Mouse (Mus musculus) heart, embryonic 16.5 days (tissue): Measurements from ENCODE around the gene Aplp1. TPM values are rescaled to one million over a fixed set of nuclear protein-coding genes. Genes with fewer than 3 reads are reported as not detected.
"Not testable (repeated sequence)": the region's sequence is repeated elsewhere in the genome, so short reads cannot be mapped to it uniquely, and the experiment has no call there.

Experiments
- ATAC-seq: fragments of 200-750 bp; cut with Nextera tagmentation; replicated peaks from 2 replicates; pipeline ENCODE4 v1.8.0; 2017; ENCODE audit warnings: moderate number of reproducible peaks; ENCODE audit not compliant: insufficient read depth, low FRiP score; ENCODE audit errors: extremely low read depth
- H3K27ac ChIP-seq: fragments of 300-500 bp; sonication (generic); 2 replicates; pipeline ENCODE4 v1.5.1; 2014; ENCODE audit warnings: mild to moderate bottlenecking, low read length, control low read depth, moderate library complexity
- H3K27me3 ChIP-seq: fragments of 300-500 bp; sonication (generic); 2 replicates; pipeline ENCODE4 v1.6.1; 2014; ENCODE audit warnings: low read length, mixed read lengths; ENCODE audit not compliant: control insufficient read depth, insufficient read depth
- H3K36me3 ChIP-seq: fragments of 300-500 bp; sonication (generic); 2 replicates; pipeline ENCODE4 v1.6.1; 2014; ENCODE audit not compliant: control insufficient read depth, insufficient read depth
- H3K4me1 ChIP-seq: fragments of 300-500 bp; sonication (generic); 2 replicates; pipeline ENCODE4 v1.6.1; 2014; ENCODE audit warnings: low read length, mixed read lengths; ENCODE audit not compliant: control insufficient read depth, insufficient read depth
- H3K4me2 ChIP-seq: fragments of 300-500 bp; sonication (generic); 2 replicates; pipeline ENCODE4 v1.6.1; 2014; ENCODE audit warnings: low read depth, mild to moderate bottlenecking, control low read depth, low read length
- H3K4me3 ChIP-seq: fragments of 300-500 bp; sonication (generic); 2 replicates; pipeline ENCODE4 v1.5.1; 2014; ENCODE audit warnings: mild to moderate bottlenecking, control low read depth, low read length
- H3K9ac ChIP-seq: fragments of 300-500 bp; sonication (generic); 2 replicates; pipeline ENCODE4 v1.6.1; 2014; ENCODE audit warnings: low read length, control low read depth
- H3K9me3 ChIP-seq: fragments of 300-500 bp; sonication (generic); replicated peaks from 2 replicates; pipeline ENCODE4 v1.6.1; 2016; ENCODE audit warnings: low read length; ENCODE audit not compliant: control insufficient read depth
- WGBS: fragments of 180-500 bp; shearing (Covaris S2); extraction: QIAGEN DNeasy Blood & Tissue Kit; methylation state at CpG from one replicate; pipeline ENCODE4 v1.1.7; 2014; 5-methylcytosine and 5-hydroxymethylcytosine counted together
- polyA plus RNA-seq: library from polyadenylated mRNA; unstranded; fragments of >200 nt; fragmentation: Nextera tagmentation; extraction: Ambion mirVana; gene quantifications from 2 replicates; pipeline ENCODE4 v1.2.1, GENCODE M21; 2015

Aplp1 gene
- 11.1 and 13.5 TPM in 2 replicates for polyA plus RNA-seq

GRCm38 (mm10) chr7:30444971-30445751 is at the start of gene Aplp1:
Aplp1 (minus strand) TSS chr7:30445535.
- no peak within 1 kb of the TSS for H3K27ac ChIP-seq
- H3K36me3 ChIP-seq = no peaks in the 10 kb centered on the region
- H3K27me3 ChIP-seq = peaks cover 34% of the 10 kb centered on the region
- peaks cover 8% of the 10 kb centered on the region for H3K4me1 ChIP-seq
- under 1% methylated on average over 65 of the region's 72 CpGs for WGBS
- H3K4me3 ChIP-seq = peak within 1 kb of the TSS; percentile 68
- H3K9ac ChIP-seq = peak within 1 kb of the TSS; percentile 75
- 0 out of 2 replicates have a peak, but pooled peaks cover 2% of the 10 kb centered on the region for H3K9me3 ChIP-seq
- ATAC-seq = peak; percentile 64; the same call in 1 of the 2 replicates
- peak within 1 kb of the TSS; percentile 91 for H3K4me2 ChIP-seq

- H3K9me3 ChIP-seq = no peaks in the 10 kb centered on the region
- H3K27ac ChIP-seq = no peak within 1 kb of the TSS
- no peaks in the 10 kb centered on the region for H3K4me1 ChIP-seq
- 0 out of 2 replicates have a peak, but pooled peaks cover 5% of the 10 kb centered on the region for H3K27me3 ChIP-seq
- H3K36me3 ChIP-seq = no peaks in the 10 kb centered on the region
- no peak within 1 kb of the TSS for H3K9ac ChIP-seq
- no peak within 1 kb of the TSS for H3K4me3 ChIP-seq
- no peak within 1 kb of the TSS for H3K4me2 ChIP-seq
- WGBS = 53% methylated on average over 11 of the region's 11 CpGs
- ATAC-seq = no peak
Measured at GRCm38 (mm10) chr7:30493401-30493931, 48.1 kb upstream of the Aplp1 start, which contains the start of gene Prodh2. Prodh2 (plus strand) TSS chr7:30493622.

GRCm38 (mm10) chr7:30492765-30493164 is 47.4 kb upstream of the Aplp1 start:
- WGBS = 21% methylated on average over 4 of the region's 4 CpGs
- ATAC-seq = no peak
- no peak overlapping the region for H3K4me3 ChIP-seq

GRCm38 (mm10) chr7:30490957-30491307 is 45.6 kb upstream of the Aplp1 start:
- H3K27ac ChIP-seq = no peak overlapping the region
- no peak overlapping the region for H3K4me3 ChIP-seq
- WGBS = 14% methylated on average over 6 of the region's 6 CpGs
- H3K4me2 ChIP-seq = no peak overlapping the region
- no peak overlapping the region for H3K9ac ChIP-seq
- H3K36me3 ChIP-seq = no peaks in the 10 kb centered on the region
- H3K4me1 ChIP-seq = no peaks in the 10 kb centered on the region
- 0 out of 2 replicates have a peak, but pooled peaks cover 8% of the 10 kb centered on the region for H3K27me3 ChIP-seq
- ATAC-seq = no peak
- H3K9me3 ChIP-seq = no peaks in the 10 kb centered on the region

More at GRCm38 (mm10) chr7:30492765-30493164, 47.4 kb upstream of the Aplp1 start:
- no peak overlapping the region for H3K4me2 ChIP-seq
- H3K36me3 ChIP-seq = no peaks in the 10 kb centered on the region
- H3K9ac ChIP-seq = no peak overlapping the region
- 0 out of 2 replicates have a peak, but pooled peaks cover 5% of the 10 kb centered on the region for H3K27me3 ChIP-seq
- H3K27ac ChIP-seq = no peak overlapping the region
- H3K9me3 ChIP-seq = no peaks in the 10 kb centered on the region
- H3K4me1 ChIP-seq = no peaks in the 10 kb centered on the region

- no peaks in the 10 kb centered on the region for H3K9me3 ChIP-seq
- H3K4me3 ChIP-seq = no peak overlapping the region
- H3K27ac ChIP-seq = no peak overlapping the region
- 0 out of 2 replicates have a peak, but pooled peaks cover 8% of the 10 kb centered on the region for H3K27me3 ChIP-seq
- ATAC-seq = no peak
- 28% methylated on average over 16 of the region's 16 CpGs for WGBS
- H3K36me3 ChIP-seq = no peaks in the 10 kb centered on the region
- H3K4me2 ChIP-seq = no peak overlapping the region
- no peak overlapping the region for H3K9ac ChIP-seq
- no peaks in the 10 kb centered on the region for H3K4me1 ChIP-seq
Measured at GRCm38 (mm10) chr7:30490251-30490956, 45.1 kb upstream of the Aplp1 start.

- WGBS = 8% methylated on average over 8 of the region's 8 CpGs
- no peaks in the 10 kb centered on the region for H3K36me3 ChIP-seq
- no peaks in the 10 kb centered on the region for H3K9me3 ChIP-seq
- H3K27me3 ChIP-seq = peaks cover 11% of the 10 kb centered on the region; the same call in 1 of the 2 replicates
- no peaks in the 10 kb centered on the region for H3K4me1 ChIP-seq
- no peak overlapping the region for H3K27ac ChIP-seq
- no peak overlapping the region for H3K4me3 ChIP-seq
- H3K4me2 ChIP-seq = no peak overlapping the region
- H3K9ac ChIP-seq = no peak overlapping the region
- no peak for ATAC-seq
Measured at GRCm38 (mm10) chr7:30484250-30484649, 38.9 kb upstream of the Aplp1 start.

- H3K4me3 ChIP-seq = peak overlapping the region; percentile 24; the same call in 1 of the 2 replicates
- no peak overlapping the region for H3K27ac ChIP-seq
- no peak overlapping the region for H3K9ac ChIP-seq
- H3K4me1 ChIP-seq = 0 out of 2 replicates have a peak, but pooled peaks cover 3% of the 10 kb centered on the region
- peaks cover 11% of the 10 kb centered on the region for H3K27me3 ChIP-seq
- no peak for ATAC-seq
- no peaks in the 10 kb centered on the region for H3K36me3 ChIP-seq
- peak overlapping the region; percentile 59 for H3K4me2 ChIP-seq
- WGBS = 9% methylated on average over 32 of the region's 32 CpGs
- H3K9me3 ChIP-seq = no peaks in the 10 kb centered on the region
Measured at GRCm38 (mm10) chr7:30477415-30478381, 32.4 kb upstream of the Aplp1 start.

- H3K4me1 ChIP-seq, H3K9ac ChIP-seq, H3K9me3 ChIP-seq, ATAC-seq, H3K4me2 ChIP-seq, H3K4me3 ChIP-seq, H3K36me3 ChIP-seq, H3K27ac ChIP-seq, H3K27me3 ChIP-seq: not testable (repeated sequence)
- WGBS = 83% methylated on average over 7 of the region's 7 CpGs
Measured at GRCm38 (mm10) chr7:30476136-30476535, 30.8 kb upstream of the Aplp1 start.
